Comparison of ENCODE assay signal across 18 mouse cellular contexts in the genomic region with DNA sequence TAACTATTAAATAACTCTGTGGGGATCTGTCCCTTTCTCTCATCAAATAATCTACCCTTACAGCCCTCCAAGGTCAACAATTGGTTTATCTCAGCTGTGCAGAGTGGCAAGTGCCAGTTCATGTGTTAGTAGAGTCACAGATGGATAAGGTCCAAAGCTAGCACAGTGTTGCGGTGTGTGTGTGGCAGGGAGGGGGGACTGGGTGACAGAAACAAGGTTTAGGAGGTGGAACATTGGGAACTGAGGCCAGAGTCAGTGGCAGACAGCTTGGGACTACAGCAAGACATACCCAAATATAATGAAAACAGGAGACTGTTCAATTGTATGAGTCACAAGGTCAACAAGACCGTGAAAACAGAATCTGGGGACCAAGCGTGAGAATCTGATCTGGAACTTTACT.
DNase-seq lines count a peak whose midpoint lies in the region.
"Had no signal": no experiment of that assay in that cellular context is flagged by ENCODE, and none has a peak within 500 bp of the region (broad histone marks: within the 10 kb centered on the region; RNA-seq: fewer than 3 reads in every experiment).

No protein-coding gene starts in this region.

- no peaks in the 10 kb centered on the region for H3K9me3 ChIP-seq in heart, embryonic 10.5 days
- H3K9me3 ChIP-seq: embryonic facial prominence, embryonic 10.5 days; embryonic facial prominence, embryonic 12.5 days; forebrain, embryonic 10.5 days; forebrain, embryonic 12.5 days had no signal

- peak; percentile 4 to 71 for DNase-seq in adrenal gland, adult (ENCODE audit: inconsistent age in 2 of 2, low spot score in 1 of 2)
- no peak for DNase-seq in adrenal gland, postnatal 14 days
- DNase-seq in adrenal gland, adult 8-10 months = peak; percentile 6
- no peak for DNase-seq in adrenal gland, postnatal 25 days
- DNase-seq in heart, adult 11 months = peak; percentile 88
- DNase-seq in heart, embryonic 10.5 days (ENCODE audit: low spot score) = no peak
- DNase-seq in fibroblast of lung, adult 2 months (ENCODE audit: low read depth) = peak; percentile 25
- no peak for DNase-seq in thymus, postnatal 25 days
- DNase-seq: cerebellum, adult 11-12 months; cerebellum, adult 2 months; cerebellum, adult 9-10 months; cerebellum, postnatal 10 days; cerebellum, postnatal 25 days had no signal

- WGBS in heart, embryonic 10.5 days = 54% methylated on average over 3 of the region's 3 CpGs

- no peak overlapping the region for H3K27ac ChIP-seq in heart, embryonic 10.5 days
- H3K27ac ChIP-seq: embryonic facial prominence, embryonic 10.5 days; embryonic facial prominence, embryonic 12.5 days; forebrain, embryonic 10.5 days; forebrain, embryonic 12.5 days had no signal

- H3K4me1 ChIP-seq in heart, embryonic 10.5 days = no peaks in the 10 kb centered on the region
- H3K4me1 ChIP-seq: embryonic facial prominence, embryonic 10.5 days; embryonic facial prominence, embryonic 12.5 days; forebrain, embryonic 10.5 days; forebrain, embryonic 12.5 days had no signal

- no peaks in the 10 kb centered on the region for H3K36me3 ChIP-seq in heart, embryonic 10.5 days
- H3K36me3 ChIP-seq: embryonic facial prominence, embryonic 10.5 days; embryonic facial prominence, embryonic 12.5 days; forebrain, embryonic 10.5 days; forebrain, embryonic 12.5 days had no signal

- no peak overlapping the region for H3K4me3 ChIP-seq in heart, embryonic 10.5 days
- H3K4me3 ChIP-seq: embryonic facial prominence, embryonic 10.5 days; embryonic facial prominence, embryonic 12.5 days; forebrain, embryonic 10.5 days; forebrain, embryonic 12.5 days had no signal

- H3K27me3 ChIP-seq in heart, embryonic 10.5 days (ENCODE audit: insufficient read depth, poor library complexity, severe bottlenecking) = no peaks in the 10 kb centered on the region
- H3K27me3 ChIP-seq: embryonic facial prominence, embryonic 12.5 days; forebrain, embryonic 12.5 days; Patski had no signal

Comparison
In these comparisons a context has a peak if more than half of its experiments do, and no peak if none do; other contexts are left out.
1. DNase-seq: peak in adrenal gland, adult (2 of 2), adrenal gland, adult 8-10 months (single experiment), heart, adult 11 months (single experiment) and fibroblast of lung, adult 2 months (single experiment); none in adrenal gland, postnatal 14 days (single experiment), adrenal gland, postnatal 25 days (single experiment), heart, embryonic 10.5 days (single experiment) and thymus, postnatal 25 days (single experiment).